8 mouse cellular contexts compared by ENCODE assay signal in genomic region chr5:38308873-38309272, GRCm38 (mm10). TPM values are rescaled to one million over a fixed set of nuclear protein-coding genes. Genes with fewer than 3 reads are reported as not detected.
DNase-seq lines count a peak whose midpoint lies in the region; ATAC-seq lines count a peak whose summit lies in the region.

No protein-coding gene starts in this region.

- no peaks in the 10 kb centered on the region for H3K4me1 ChIP-seq in forebrain, embryonic 14.5 days (ENCODE audit: control insufficient read depth, insufficient read depth, low read length)
- no peaks in the 10 kb centered on the region for H3K4me1 ChIP-seq in kidney, embryonic 15.5 days

- no peak; the same call in 1 of the 2 replicates for ATAC-seq in forebrain, embryonic 14.5 days
- 0 out of 2 replicates have a peak, but pooled peaks have one; percentile 30 for ATAC-seq in kidney, embryonic 15.5 days (replicated peaks; ENCODE audit: low FRiP score)

- no peak overlapping the region for H3K9ac ChIP-seq in forebrain, embryonic 14.5 days (ENCODE audit: low read length)
- H3K9ac ChIP-seq in kidney, embryonic 15.5 days = no peak overlapping the region

- no peak overlapping the region for H3K4me3 ChIP-seq in forebrain, embryonic 14.5 days (ENCODE audit: low read depth, low read length)
- no peak overlapping the region for H3K4me3 ChIP-seq in kidney, embryonic 15.5 days (replicated peaks)

- H3K27ac ChIP-seq in forebrain, embryonic 14.5 days (ENCODE audit: low read depth, low read length) = no peak overlapping the region
- no peak overlapping the region for H3K27ac ChIP-seq in kidney, embryonic 15.5 days

- H3K27me3 ChIP-seq in forebrain, embryonic 14.5 days (replicated peaks; ENCODE audit: control insufficient read depth, insufficient read depth, low read length) = no peaks in the 10 kb centered on the region
- H3K27me3 ChIP-seq in kidney, embryonic 15.5 days = peaks cover 14% of the 10 kb centered on the region

- WGBS in forebrain, embryonic 14.5 days = 54% methylated on average over 5 of the region's 5 CpGs
- WGBS in kidney, embryonic 15.5 days = 55% methylated on average over 5 of the region's 5 CpGs

- DNase-seq in urinary bladder, postnatal 25 days (ENCODE audit: low spot score) = peak; percentile 21
- no peak for DNase-seq in urinary bladder, postnatal 4 days (ENCODE audit: low spot score in 2 of 2)
- peak; percentile 74 for DNase-seq in brain, adult 2 months (ENCODE audit: low read depth, low spot score)
- DNase-seq in forebrain, embryonic 14.5 days (ENCODE audit: low spot score) = peak; percentile 56
- DNase-seq in liver = peak; percentile 66
- peak; percentile 70 for DNase-seq in naive thymus-derived CD4-positive, alpha-beta T cell, adult 2 months (ENCODE audit: low read depth)
- DNase-seq in thymus, postnatal 25 days = peak; percentile 58

- no peaks in the 10 kb centered on the region for H3K36me3 ChIP-seq in forebrain, embryonic 14.5 days (ENCODE audit: control insufficient read depth, insufficient read depth, low read length)
- H3K36me3 ChIP-seq in kidney, embryonic 15.5 days = no peaks in the 10 kb centered on the region

- H3K9me3 ChIP-seq in forebrain, embryonic 14.5 days (replicated peaks; ENCODE audit: control insufficient read depth, low read length) = no peaks in the 10 kb centered on the region
- H3K9me3 ChIP-seq in kidney, embryonic 15.5 days (replicated peaks) = no peaks in the 10 kb centered on the region

- H3K4me2 ChIP-seq in forebrain, embryonic 14.5 days (ENCODE audit: low read length) = no peak overlapping the region
- H3K4me2 ChIP-seq in kidney, embryonic 15.5 days = no peak overlapping the region

RNA-seq across cellular contexts. Expression of gene Drd5, which starts 10.3 kb away (rescaled TPM):
- 0.14 and 0.17 TPM in 2 replicates for polyA plus RNA-seq in forebrain, embryonic 14.5 days (2014; fragmentation: Nextera tagmentation; extraction: Ambion mirVana)
- not detected in 2 replicates for polyA plus RNA-seq in kidney, embryonic 15.5 days (2015; fragmentation: Nextera tagmentation; extraction: Ambion mirVana)

RNA-seq across cellular contexts. Expression of gene Otop1, which starts 33.1 kb away (rescaled TPM):
- polyA plus RNA-seq in forebrain, embryonic 14.5 days (2014; fragmentation: Nextera tagmentation; extraction: Ambion mirVana) = not detected in 2 replicates
- polyA plus RNA-seq in kidney, embryonic 15.5 days (2015; fragmentation: Nextera tagmentation; extraction: Ambion mirVana) = not detected in 2 replicates

RNA-seq across cellular contexts. Expression of gene Tmem128, which starts 48.9 kb away (rescaled TPM):
- polyA plus RNA-seq in forebrain, embryonic 14.5 days (2014; fragmentation: Nextera tagmentation; extraction: Ambion mirVana) = 108 and 109 TPM in 2 replicates
- polyA plus RNA-seq in kidney, embryonic 15.5 days (2015; fragmentation: Nextera tagmentation; extraction: Ambion mirVana) = 84.4 and 94.9 TPM in 2 replicates

Comparison
In these comparisons a context has a peak if more than half of its experiments do, and no peak if none do; other contexts are left out.
1. DNase-seq: peak in urinary bladder, postnatal 25 days (single experiment), brain, adult 2 months (single experiment), forebrain, embryonic 14.5 days (single experiment), liver (single experiment), naive thymus-derived CD4-positive, alpha-beta T cell, adult 2 months (single experiment) and thymus, postnatal 25 days (single experiment); none in urinary bladder, postnatal 4 days (0 of 2).